Mouse (Mus musculus): ENCODE results near the gene Ezr. TPM values are rescaled to one million over a fixed set of nuclear protein-coding genes. Genes with fewer than 3 reads are reported as not detected.

The Ezr gene
- total and polyA plus RNA-seq, 3 experiments = 56.8 to 315 (median 99.9) TPM

- TF ChIP-seq GATA2 (IDR thresholded peaks at IDR 0.05; ENCODE audit: borderline replicate concordance, low read depth, low read length) (no peak), GATA1 (IDR thresholded peaks at IDR 0.05; ENCODE audit: borderline replicate concordance, low read length) (no peak), POLR2AphosphoS5 (IDR thresholded peaks at IDR 0.05; ENCODE audit: insufficient replicate concordance, low read depth, low read length) (no peak), TAL1 (conservative IDR thresholded peaks at IDR 0.05; ENCODE audit: low read depth, low read length) (no peak), CTCF (IDR thresholded peaks at IDR 0.05; ENCODE audit: low read depth, low read length) (no peak)
- ATAC-seq (ENCODE audit: extremely low read depth, insufficient number of reproducible peaks, low FRiP score, poor library complexity, severe bottlenecking) (no peak), DNase-seq (ENCODE audit: low spot score) (no peak)
- H3K4me1 ChIP-seq (ENCODE audit: insufficient read depth, low read depth, low read length) = peaks cover 30% of the 10 kb centered on the region
- peaks cover 97% of the 10 kb centered on the region for H3K36me3 ChIP-seq (replicated peaks)
- no peaks in the 10 kb centered on the region for H3K9me3 ChIP-seq (replicated peaks)
- no peaks in the 10 kb centered on the region for H3K27me3 ChIP-seq (ENCODE audit: insufficient read depth, low read length)
- no peak overlapping the region for H3K4me3 ChIP-seq (ENCODE audit: low read depth, low read length)
Observed at GRCm38 (mm10) chr17:6745503-6745902, 37.1 kb downstream of the Ezr start.

GRCm38 (mm10) chr17:6744871-6745270, 37.7 kb downstream of the Ezr start:
- TF ChIP-seq TAL1 (conservative IDR thresholded peaks at IDR 0.05; ENCODE audit: low read depth, low read length) (no peak), POLR2AphosphoS5 (IDR thresholded peaks at IDR 0.05; ENCODE audit: insufficient replicate concordance, low read depth, low read length) (no peak), GATA1 (IDR thresholded peaks at IDR 0.05; ENCODE audit: borderline replicate concordance, low read length) (no peak), GATA2 (IDR thresholded peaks at IDR 0.05; ENCODE audit: borderline replicate concordance, low read depth, low read length) (no peak), CTCF (IDR thresholded peaks at IDR 0.05; ENCODE audit: low read depth, low read length) (no peak)
- Histone ChIP-seq H3K36me3 (replicated peaks) (peaks cover 99% of the 10 kb centered on the region), H3K9me3 (replicated peaks) (no peaks in the 10 kb centered on the region), H3K27me3 (ENCODE audit: insufficient read depth, low read length) (no peaks in the 10 kb centered on the region), H3K4me1 (ENCODE audit: insufficient read depth, low read depth, low read length) (peaks cover 30% of the 10 kb centered on the region), H3K4me3 (ENCODE audit: low read depth, low read length) (no peak overlapping the region)
- DNase-seq (ENCODE audit: low spot score) (no peak), ATAC-seq (ENCODE audit: extremely low read depth, insufficient number of reproducible peaks, low FRiP score, poor library complexity, severe bottlenecking) (no peak)

DNA sequence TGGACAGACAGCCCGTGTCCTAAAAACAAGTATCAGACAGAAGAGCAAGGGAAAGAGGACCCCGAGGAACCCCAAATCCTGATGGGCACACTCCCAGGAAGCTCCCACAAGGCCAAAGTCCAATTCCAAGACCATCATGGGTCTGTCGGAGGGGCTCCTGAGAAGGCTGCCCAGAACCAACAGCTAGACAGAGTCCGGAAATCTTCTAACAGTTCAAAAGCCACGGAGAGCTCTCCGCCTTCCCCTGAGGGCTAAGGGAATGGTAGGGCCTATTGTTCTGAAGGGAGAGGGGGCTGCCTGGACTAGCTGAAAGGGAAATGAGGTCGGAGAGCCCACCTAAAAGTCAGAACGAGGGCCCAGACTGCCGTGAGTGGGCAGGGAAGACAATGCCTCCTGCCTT, 38.2 kb downstream of the Ezr start:
- TF ChIP-seq CTCF (IDR thresholded peaks at IDR 0.05; ENCODE audit: low read depth, low read length) (no peak), TAL1 (conservative IDR thresholded peaks at IDR 0.05; ENCODE audit: low read depth, low read length) (no peak), POLR2AphosphoS5 (IDR thresholded peaks at IDR 0.05; ENCODE audit: insufficient replicate concordance, low read depth, low read length) (no peak), GATA1 (IDR thresholded peaks at IDR 0.05; ENCODE audit: borderline replicate concordance, low read length) (no peak), GATA2 (IDR thresholded peaks at IDR 0.05; ENCODE audit: borderline replicate concordance, low read depth, low read length) (no peak)

GRCm38 (mm10) chr17:6743787-6744239, 38.8 kb downstream of the Ezr start:
- TF ChIP-seq TAL1 (conservative IDR thresholded peaks at IDR 0.05; ENCODE audit: low read depth, low read length) = no peak
- Histone ChIP-seq H3K27me3 (ENCODE audit: insufficient read depth, low read length) (no peaks in the 10 kb centered on the region), H3K36me3 (replicated peaks) (peaks cover 100% of the 10 kb centered on the region), H3K4me3 (ENCODE audit: low read depth, low read length) (no peak overlapping the region), H3K9me3 (replicated peaks) (no peaks in the 10 kb centered on the region), H3K4me1 (ENCODE audit: insufficient read depth, low read depth, low read length) (peaks cover 30% of the 10 kb centered on the region)
- no peak for DNase-seq (ENCODE audit: low spot score)
- ATAC-seq (ENCODE audit: extremely low read depth, insufficient number of reproducible peaks, low FRiP score, poor library complexity, severe bottlenecking) = peak; percentile 73

More for the DNA sequence above, 38.2 kb downstream of the Ezr start:
- ATAC-seq (ENCODE audit: extremely low read depth, insufficient number of reproducible peaks, low FRiP score, poor library complexity, severe bottlenecking) = no peak
- Histone ChIP-seq H3K36me3 (replicated peaks) (peaks cover 100% of the 10 kb centered on the region), H3K9me3 (replicated peaks) (no peaks in the 10 kb centered on the region), H3K4me1 (ENCODE audit: insufficient read depth, low read depth, low read length) (peaks cover 30% of the 10 kb centered on the region), H3K4me3 (ENCODE audit: low read depth, low read length) (no peak overlapping the region), H3K27me3 (ENCODE audit: insufficient read depth, low read length) (no peaks in the 10 kb centered on the region)
- no peak for DNase-seq (ENCODE audit: low spot score)

DNA sequence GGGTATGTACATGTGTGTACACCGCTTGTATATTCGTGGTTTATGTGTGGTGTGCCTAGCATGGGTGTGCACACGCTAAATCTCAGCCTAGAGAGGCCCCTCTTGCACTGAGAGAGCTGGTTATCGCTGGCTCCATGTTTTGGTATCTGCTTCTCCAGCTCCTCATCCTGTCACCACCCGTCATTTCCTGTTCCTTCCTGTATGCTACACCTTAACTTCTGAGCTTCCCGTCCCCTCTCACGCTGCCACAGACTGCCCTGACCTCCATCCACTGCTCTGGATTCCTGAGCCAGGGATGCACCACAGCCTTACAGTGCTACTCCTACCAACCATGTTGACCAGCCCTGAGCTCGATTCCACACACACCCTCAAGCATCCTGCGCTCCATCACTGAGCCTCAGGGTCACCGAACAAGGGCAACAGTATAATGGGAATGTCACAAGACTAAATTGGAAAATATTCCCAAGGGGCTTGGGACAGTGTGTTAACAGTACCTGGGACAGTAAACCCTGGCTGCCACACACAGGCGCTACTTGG, 39.5 kb downstream of the Ezr start:
- Histone ChIP-seq H3K4me3 (ENCODE audit: low read depth, low read length) (no peak overlapping the region), H3K4me1 (ENCODE audit: insufficient read depth, low read depth, low read length) (peaks cover 30% of the 10 kb centered on the region), H3K9me3 (replicated peaks) (no peaks in the 10 kb centered on the region), H3K36me3 (replicated peaks) (peaks cover 100% of the 10 kb centered on the region), H3K27me3 (ENCODE audit: insufficient read depth, low read length) (no peaks in the 10 kb centered on the region)
- no peak for ATAC-seq (ENCODE audit: extremely low read depth, insufficient number of reproducible peaks, low FRiP score, poor library complexity, severe bottlenecking)
- TF ChIP-seq TAL1 (conservative IDR thresholded peaks at IDR 0.05; ENCODE audit: low read depth, low read length) = no peak
- TF ChIP-seq CTCF (IDR thresholded peaks at IDR 0.05; ENCODE audit: low read depth, low read length) = no peak
- no peak for TF ChIP-seq GATA2 (IDR thresholded peaks at IDR 0.05; ENCODE audit: borderline replicate concordance, low read depth, low read length)
- TF ChIP-seq GATA1 (IDR thresholded peaks at IDR 0.05; ENCODE audit: borderline replicate concordance, low read length) = no peak
- TF ChIP-seq POLR2AphosphoS5 (IDR thresholded peaks at IDR 0.05; ENCODE audit: insufficient replicate concordance, low read depth, low read length) = no peak
- no peak for DNase-seq (ENCODE audit: low spot score)

GRCm38 (mm10) chr17:6742083-6743038, 40.2 kb downstream of the Ezr start:
- no peaks in the 10 kb centered on the region for H3K27me3 ChIP-seq (ENCODE audit: insufficient read depth, low read length)
- ATAC-seq (ENCODE audit: extremely low read depth, insufficient number of reproducible peaks, low FRiP score, poor library complexity, severe bottlenecking) (no peak), DNase-seq (ENCODE audit: low spot score) (peak; percentile 60)
- H3K4me1 ChIP-seq (ENCODE audit: insufficient read depth, low read depth, low read length) = peaks cover 34% of the 10 kb centered on the region
- H3K36me3 ChIP-seq (replicated peaks) = peaks cover 100% of the 10 kb centered on the region
- TF ChIP-seq CTCF (IDR thresholded peaks at IDR 0.05; ENCODE audit: low read depth, low read length) = no peak
- TF ChIP-seq TAL1 (conservative IDR thresholded peaks at IDR 0.05; ENCODE audit: low read depth, low read length) = no peak
- TF ChIP-seq POLR2AphosphoS5 (IDR thresholded peaks at IDR 0.05; ENCODE audit: insufficient replicate concordance, low read depth, low read length) = no peak
- no peak for TF ChIP-seq GATA2 (IDR thresholded peaks at IDR 0.05; ENCODE audit: borderline replicate concordance, low read depth, low read length)
- H3K4me3 ChIP-seq (ENCODE audit: low read depth, low read length) = peak overlapping the region; percentile 51
- no peaks in the 10 kb centered on the region for H3K9me3 ChIP-seq (replicated peaks)
